Mouse (Mus musculus) heart, adult 18-20 months (tissue): ENCODE measurements around the gene Insyn1. TPM values are rescaled to one million over a fixed set of nuclear protein-coding genes. Genes with fewer than 3 reads are reported as not detected.
A peak's percentile ranks its signal among the peaks of the same experiment; 100 is the strongest.

ENCODE experiments used
- DNase-seq, 2 experiments: peaks; one replicate each; pipeline ENCODE4 v3.0.0; 2021 to 2022; ENCODE audit warnings: mixed read lengths in 1 of 2
- long read RNA-seq, 2 experiments: library from polyadenylated mRNA; stranded (forward); transcript quantifications; one replicate each; pipeline ENCODE4 v2.0.0; 2021
- total RNA-seq, 2 experiments: library from RNA; stranded (reverse); gene quantifications; 2 replicates each; pipeline ENCODE4 v1.2.3; 2021

Insyn1 gene
- total RNA-seq, result 10 to 100 TPM; 28.2 to 30.7 TPM
- long read RNA-seq, experiment 1, partial matches to known transcripts, result 0 of 7 reads
- long read RNA-seq, experiment 1, other reads (novel, unspliced or antisense), result 0 of 7 reads
- long read RNA-seq, experiment 2, partial matches to known transcripts, result 0 of 3 reads
- long read RNA-seq, experiment 2, other reads (novel, unspliced or antisense), result 2 of 3 reads

- DNase-seq, result peak; percentile 53 to 67
Measured at GRCm38 (mm10) chr9:58487851-58488801, at the start of gene Insyn1. Gene Insyn1, plus strand, starts transcription at chr9:58488603.

DNA sequence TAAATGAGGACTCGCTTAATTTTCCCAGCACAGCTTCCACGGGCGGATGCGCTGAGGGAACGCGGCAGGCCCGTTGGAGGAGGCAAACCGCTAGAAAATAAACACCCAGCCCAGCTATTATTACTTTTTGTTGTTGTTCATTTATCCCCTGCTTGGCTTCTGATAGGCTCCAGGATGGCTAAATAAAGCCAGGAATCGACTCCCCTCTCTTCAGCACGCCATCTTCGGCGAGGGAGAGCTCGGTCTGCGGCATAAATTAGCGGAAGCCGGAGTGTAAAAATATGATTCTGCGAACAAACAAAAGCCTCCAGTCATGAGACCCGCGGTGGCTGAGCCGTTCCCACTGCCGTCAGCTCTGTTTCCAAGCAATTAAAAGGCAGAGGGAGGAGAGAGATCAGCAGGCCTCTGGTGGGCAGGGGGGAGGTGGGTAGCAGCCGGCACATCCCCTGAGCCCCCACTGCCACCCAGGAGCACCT lies 49.4 kb upstream of the Insyn1 start:
- DNase-seq, result no peak

GRCm38 (mm10) chr9:58440100-58440499 lies 48.3 kb upstream of the Insyn1 start:
- peak; percentile 43 to 73 for DNase-seq

GRCm38 (mm10) chr9:58440614-58441013 lies 47.8 kb upstream of the Insyn1 start:
- peak; percentile 37 to 61 for DNase-seq

GRCm38 (mm10) chr9:58441351-58442104 lies 46.9 kb upstream of the Insyn1 start:
- no peak for DNase-seq

DNA sequence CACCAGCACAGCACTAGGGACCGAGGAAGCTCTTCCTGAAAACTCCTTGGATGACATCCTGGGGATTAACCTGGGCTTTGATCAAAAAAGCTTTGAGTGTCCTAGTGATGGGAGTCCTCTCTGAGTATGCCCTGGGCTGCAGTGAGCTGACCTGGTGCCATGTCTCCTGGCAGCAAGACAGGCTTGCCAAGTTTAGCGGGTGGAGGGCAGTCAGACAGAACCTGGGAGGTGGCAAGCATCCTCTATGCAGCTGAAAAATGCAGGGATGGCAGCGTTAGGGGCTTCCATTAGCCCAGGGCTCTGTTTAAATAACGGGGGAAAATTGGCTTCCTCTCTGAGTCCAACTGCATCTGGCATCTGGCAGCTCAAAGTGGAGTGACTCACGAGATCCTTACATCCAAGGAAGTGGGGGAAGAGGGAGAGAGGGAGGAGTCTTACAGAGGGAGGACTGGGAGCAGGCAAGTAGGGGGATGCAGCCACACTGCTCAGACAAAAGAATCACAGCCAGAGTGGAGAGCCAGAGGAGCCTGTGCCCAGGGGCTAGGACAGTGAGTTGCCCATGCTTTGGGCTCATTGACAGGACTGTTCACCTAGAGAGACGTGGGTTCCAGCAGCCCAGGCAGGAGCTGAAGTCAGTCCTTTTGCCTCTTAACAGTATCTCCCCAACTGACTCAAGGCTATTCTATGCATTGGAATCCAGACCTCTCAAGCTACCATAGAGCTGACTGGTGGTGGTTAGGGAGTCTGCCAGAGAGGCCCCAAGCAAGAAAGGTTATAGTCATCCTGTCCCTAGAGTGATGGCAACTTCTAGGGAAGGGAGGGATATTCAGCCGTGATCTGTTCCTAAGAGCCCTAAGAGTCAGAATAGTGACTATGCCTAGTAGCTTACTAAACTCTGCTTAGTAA lies 46.0 kb upstream of the Insyn1 start:
- no peak for DNase-seq

DNA sequence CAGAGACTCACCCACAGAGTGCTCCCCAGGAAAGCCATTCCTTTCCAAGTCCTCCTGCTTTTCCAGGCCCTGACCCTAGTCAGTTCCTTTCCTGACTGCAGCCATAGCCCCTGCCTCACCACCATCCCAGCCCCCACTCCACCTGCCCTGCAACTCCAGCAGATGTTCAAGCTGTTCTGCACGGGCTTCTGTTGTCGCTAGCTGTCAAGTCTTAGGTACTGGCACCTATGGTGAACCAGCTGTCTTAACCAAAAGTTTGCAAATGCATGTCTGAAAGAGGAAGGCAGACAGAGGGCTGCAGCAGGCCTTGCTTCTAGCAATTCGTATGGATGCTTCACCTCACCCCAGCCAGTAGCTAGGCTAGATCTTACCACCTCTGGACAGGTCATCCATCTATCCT lies 45.3 kb upstream of the Insyn1 start:
- no peak for DNase-seq

DNA sequence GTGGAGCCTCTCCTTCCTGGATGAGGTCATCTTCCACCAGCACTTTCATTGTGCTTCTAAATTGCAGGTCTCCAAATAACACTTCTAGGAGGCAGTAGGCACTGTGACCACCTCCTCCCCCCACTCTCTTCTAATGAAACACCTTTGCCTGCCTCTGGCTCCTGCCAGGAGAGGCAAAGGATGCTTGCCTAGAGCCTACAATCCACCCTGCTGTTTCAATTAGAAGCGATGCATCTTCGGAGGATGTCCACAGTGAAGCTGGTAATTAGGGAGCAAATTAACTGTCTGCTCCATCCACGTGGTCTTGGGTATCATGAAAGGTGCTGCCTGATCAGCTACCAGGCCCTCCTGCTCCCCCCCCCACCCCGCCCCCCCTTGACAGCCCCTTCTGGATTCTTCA lies 41.6 kb upstream of the Insyn1 start:
- DNase-seq, result no peak

- no peak for DNase-seq
Measured at GRCm38 (mm10) chr9:58447997-58448595, 40.3 kb upstream of the Insyn1 start.

- no peak for DNase-seq
Measured at GRCm38 (mm10) chr9:58449526-58449925, 38.9 kb upstream of the Insyn1 start.

- DNase-seq, result no peak
Measured at GRCm38 (mm10) chr9:58453791-58454378, 34.5 kb upstream of the Insyn1 start.

GRCm38 (mm10) chr9:58454886-58455285 lies 33.5 kb upstream of the Insyn1 start:
- DNase-seq, result no peak

DNA sequence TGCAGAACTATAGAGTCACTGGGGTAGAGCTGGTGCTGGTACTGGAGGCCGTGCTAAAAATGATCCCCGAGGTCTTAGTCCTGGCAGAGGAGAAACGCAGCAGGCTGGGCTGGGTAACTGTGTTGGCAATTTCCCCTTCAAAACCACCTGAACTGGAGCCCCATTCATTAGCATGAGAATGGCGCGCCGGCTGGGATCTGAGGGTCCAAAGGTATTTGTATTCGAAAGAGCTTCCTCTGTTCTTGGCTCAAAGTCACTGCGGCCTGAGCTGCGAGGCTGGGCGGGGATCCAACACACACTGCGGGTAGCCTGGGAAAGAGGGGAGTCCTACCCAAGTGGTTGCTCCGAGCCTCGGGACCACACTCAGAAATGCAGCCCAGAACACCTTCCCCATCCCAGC lies 32.6 kb upstream of the Insyn1 start:
- DNase-seq, result no peak

DNA sequence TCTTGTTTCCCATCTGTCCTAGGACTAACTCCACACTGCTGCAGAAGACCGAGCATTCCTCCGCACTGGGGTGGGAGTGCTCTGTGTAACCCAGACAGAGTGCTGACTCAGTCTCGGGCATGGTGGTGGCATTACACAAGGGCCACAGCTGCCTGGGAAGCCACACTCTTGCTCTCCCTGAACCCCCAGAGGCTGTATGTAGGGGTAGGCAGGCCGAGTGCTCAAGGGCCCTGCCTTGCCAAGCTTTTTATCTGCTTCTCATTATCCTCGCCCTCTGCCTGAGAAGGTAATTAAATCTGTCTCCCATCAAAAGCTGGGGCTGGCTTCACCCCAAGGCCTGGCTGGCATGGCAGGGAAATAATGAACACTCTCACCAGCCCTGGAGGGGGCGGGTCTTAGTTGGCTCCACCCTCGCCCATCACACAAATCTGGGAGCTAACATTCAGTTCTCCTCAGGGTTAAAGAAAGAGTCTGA lies 30.9 kb upstream of the Insyn1 start:
- DNase-seq, result no peak

DNA sequence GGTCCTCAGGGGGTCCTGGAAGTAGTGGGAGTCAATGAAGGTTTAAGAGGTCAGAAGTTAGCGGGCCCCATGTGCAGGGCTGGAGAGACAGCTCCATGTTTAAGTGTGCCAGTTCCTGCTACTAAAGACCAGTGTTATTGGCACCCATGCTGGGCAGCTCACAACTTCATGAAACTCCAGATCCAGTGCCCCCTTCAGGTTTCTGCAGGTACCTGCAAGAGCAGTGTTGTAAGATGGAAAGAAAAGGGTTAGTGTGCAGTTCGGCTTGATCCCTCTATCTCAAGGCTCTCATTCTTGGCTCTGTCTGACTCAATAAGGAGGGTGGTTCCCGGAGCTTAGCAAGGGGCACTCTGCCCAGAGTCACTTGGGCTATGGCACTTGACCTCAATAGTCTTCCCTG lies 30.1 kb upstream of the Insyn1 start:
- no peak for DNase-seq

GRCm38 (mm10) chr9:58458856-58459553 lies 29.4 kb upstream of the Insyn1 start:
- DNase-seq, result peak; percentile 38 to 61

GRCm38 (mm10) chr9:58467345-58468025 lies 20.9 kb upstream of the Insyn1 start:
- DNase-seq, result peak; percentile 52 to 64

DNA sequence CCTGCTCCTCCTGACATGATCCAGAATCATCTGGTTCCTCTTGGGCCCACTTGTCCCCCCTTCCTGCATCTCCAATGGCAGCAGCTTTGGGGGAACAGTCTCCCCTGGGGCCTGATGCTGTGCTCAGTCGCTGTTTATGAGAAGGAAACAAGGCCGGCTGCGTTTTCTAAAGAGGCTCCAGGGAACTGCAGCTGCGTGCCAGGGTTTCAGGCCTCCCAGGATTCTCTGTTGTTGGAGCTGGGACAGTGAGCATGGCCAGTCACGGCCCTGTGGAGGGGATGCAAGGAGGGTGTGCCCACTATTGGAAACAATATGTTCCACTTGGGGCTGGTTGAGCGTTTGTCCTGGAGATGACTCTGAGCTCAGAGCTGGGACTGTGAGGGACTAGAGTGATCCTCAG lies 17.9 kb upstream of the Insyn1 start:
- DNase-seq, result peak in 1 of 2 experiments; percentile 27

DNA sequence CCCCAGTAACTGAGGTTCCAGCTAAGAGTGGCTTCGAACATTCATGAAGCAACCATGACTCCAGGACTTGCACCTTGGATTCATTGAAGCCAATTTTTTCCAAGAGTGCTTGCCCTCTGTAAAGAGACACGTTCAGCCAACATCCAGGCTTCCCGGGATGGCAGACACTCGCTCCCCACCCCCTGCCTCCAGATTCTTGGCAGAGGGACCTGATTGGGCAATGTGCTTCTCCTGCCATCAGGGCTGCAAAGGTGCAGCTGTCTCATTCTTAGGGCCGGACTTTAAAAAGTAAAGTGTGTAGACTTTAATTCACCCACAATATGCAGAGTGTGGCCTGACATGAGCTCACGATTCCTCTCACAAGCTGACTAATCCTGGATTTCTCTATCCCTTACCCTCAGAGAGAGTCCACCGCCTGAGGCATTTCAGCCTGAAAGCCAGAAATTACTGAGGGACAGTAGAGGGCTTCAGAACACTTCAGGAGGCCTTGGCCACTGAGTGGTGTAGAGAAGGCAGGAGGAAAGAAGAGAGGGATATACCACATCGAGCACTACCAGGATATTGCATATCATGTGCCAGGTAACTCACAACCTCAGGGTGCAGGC lies 15.1 kb upstream of the Insyn1 start:
- DNase-seq, result peak; percentile 36 to 47
